Mouse (Mus musculus) gonadal fat pad, adult 2 months (tissue): ENCODE measurements at regions not wholly inside any gene's neighbourhood (a gene's known extent, or its start where the extent isn't known, plus 50 kb on each side); places are given as distances from the start of the nearest gene placed in this dataset.
"Not testable (repeated sequence)": the region's sequence is repeated elsewhere in the genome, so short reads cannot be mapped to it uniquely, and the experiment has no call there.

Source experiments
- DNase-seq: peaks from one replicate; pipeline ENCODE4 v3.0.0-alpha.2; 2012; ENCODE audit warnings: low read depth

- not testable (repeated sequence) for DNase-seq
These were observed 112.1 kb upstream of the Sipa1l1 start for GRCm38 (mm10) chr12:82056782-82057611.

DNA sequence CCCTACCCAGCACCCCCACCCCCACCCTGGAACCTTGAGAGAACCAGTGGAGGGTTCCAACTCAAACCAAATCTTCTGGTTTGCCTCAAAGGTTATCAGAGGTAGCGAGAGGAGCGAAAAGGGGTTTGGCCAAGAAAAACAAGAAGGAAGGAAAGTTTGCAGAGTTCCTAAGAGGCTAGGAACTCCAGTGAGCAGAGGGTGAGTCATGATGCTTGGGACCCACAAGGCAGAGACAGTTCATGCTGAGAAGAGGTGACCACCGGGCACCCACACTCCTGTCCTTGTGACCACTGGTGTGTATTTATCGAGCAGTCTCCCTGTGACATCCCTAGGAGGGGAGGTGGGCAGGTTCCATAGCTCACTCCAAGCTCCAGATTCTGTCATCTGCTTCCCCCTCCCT is 104.1 kb upstream of the Sipa1l1 start:
- no peak for DNase-seq

- DNase-seq = no peak
These were observed 102.3 kb upstream of the Sipa1l1 start for GRCm38 (mm10) chr12:82066860-82067259.

DNA sequence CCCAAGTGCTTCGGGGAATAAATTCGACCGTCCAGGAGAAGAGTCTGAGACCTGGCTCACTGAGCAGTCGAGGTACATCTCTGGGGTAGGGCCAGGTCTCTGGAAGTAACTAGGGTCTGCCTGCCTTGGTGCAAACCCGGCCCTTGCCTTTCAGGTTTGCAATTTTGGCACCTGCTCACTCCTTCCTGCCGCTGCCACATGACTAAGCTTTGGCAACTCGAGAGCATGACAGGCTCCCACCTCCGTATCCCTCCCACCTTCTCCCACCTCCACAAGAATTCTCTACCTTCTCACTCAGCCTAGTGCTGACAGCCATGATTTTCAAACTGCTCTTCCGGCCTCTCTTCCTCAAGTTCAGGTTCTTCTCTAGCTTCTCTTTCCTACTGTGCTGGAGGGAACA is 99.5 kb upstream of the Sipa1l1 start:
- DNase-seq = no peak

DNA sequence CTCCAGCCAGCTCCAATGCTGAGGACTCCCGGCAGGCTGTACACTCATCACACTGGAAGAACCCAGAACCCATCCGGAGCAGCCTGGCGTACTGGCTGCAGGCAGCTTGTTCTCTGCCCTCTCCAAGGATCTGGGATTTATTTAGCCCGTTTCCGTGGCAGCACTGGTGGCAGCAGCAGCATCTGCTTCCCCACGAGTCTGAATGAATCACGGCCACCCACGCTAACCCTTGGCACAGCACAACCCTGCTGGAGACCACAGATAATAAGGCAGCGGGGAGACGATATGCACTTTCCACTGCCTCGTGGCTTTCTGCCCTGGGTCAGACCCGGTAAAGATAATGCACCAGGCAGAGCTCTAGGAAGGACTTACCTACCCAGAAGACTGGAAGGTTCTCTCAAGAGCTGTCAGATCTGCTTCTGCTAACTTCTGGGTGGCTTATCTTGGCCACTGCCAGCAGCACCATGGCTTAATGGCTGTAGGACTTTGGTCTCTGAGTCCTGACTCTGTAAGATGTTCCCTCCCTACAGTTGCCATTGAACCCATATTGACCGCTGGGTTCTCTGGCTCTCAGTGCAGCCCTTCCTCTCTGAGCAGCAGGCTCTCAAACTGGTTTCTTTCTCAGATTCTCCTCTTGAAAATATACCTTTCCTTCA is 96.2 kb upstream of the Sipa1l1 start:
- DNase-seq = no peak

GRCm38 (mm10) chr12:82075479-82076221 is 93.5 kb upstream of the Sipa1l1 start:
- DNase-seq = no peak

DNA sequence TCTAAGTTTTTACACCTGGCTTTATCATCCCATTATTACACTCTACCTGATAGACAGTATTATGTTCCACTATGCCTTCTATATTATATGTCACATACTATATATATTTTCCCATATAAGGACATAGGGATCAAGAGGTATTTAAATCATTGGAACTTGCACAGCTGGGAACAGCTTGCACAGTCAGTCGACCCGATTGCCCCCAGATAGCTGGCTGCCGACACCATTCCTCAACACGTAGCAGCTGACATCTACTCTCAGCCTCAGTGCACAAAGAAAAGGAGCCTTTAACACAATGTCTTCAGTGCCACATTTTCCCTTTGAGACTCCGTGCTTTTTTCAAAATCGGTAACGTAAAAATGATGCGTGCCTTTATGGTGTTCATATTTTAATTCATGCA is 92.4 kb upstream of the Sipa1l1 start:
- no peak for DNase-seq

- no peak for DNase-seq
These were observed 91.2 kb upstream of the Sipa1l1 start for GRCm38 (mm10) chr12:82077945-82078344.

GRCm38 (mm10) chr12:82078740-82079139 is 90.4 kb upstream of the Sipa1l1 start:
- DNase-seq = peak; percentile 56

GRCm38 (mm10) chr12:82080196-82080880 is 88.8 kb upstream of the Sipa1l1 start:
- DNase-seq = no peak

GRCm38 (mm10) chr12:82082596-82082995 is 86.5 kb upstream of the Sipa1l1 start:
- not testable (repeated sequence) for DNase-seq

DNA sequence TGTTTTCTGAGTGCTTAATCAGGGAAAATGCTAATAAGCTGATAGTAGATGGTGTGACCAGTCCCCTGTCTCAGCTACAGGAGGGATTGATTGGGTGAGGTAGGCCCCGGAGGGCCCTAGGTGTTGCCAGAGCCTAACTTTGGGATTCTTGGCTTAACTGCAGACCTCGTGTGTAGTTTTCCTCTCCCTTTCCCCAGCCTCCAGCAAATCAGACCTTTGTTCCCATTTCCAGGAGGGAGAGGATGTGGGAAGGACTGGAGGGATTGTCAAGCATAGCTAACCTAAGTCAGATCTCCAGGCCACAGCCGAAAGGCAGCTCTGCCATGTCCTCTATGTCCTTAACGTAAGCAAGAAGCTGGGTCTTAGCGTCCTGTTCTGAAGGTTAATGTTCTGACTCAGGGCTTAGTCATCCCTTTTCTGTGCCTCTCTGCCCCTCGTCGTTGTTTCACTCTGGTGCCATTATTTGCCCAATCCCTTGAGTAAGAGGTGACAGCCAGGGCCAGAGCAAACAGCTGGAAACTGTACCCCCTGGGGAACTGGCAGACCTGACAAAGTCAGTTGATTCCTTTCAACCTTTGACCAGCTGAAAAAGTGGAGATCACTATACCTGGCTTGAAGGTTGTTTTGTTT is 83.2 kb upstream of the Sipa1l1 start:
- peak; percentile 81 for DNase-seq

GRCm38 (mm10) chr12:82086441-82086840 is 82.7 kb upstream of the Sipa1l1 start:
- DNase-seq = no peak

DNA sequence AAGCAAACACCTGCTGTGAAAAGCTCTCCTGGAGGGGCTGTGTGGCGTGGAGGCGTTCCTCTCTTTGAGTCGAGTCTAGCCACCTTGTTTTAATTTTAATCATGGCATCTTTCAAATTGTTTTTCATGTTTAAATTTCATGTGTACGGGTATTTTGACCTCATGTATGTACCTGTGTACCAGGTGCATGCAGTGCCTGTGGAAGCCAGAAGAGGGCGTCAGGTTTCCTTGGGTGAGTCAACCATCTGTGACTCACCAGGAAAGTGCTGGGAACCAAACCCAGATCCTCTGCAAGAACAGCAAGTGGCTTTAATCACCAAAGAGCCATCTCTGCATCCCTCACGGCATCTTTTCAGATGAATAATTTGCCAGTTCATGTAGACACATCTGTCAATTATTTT is 79.8 kb upstream of the Sipa1l1 start:
- no peak for DNase-seq

DNA sequence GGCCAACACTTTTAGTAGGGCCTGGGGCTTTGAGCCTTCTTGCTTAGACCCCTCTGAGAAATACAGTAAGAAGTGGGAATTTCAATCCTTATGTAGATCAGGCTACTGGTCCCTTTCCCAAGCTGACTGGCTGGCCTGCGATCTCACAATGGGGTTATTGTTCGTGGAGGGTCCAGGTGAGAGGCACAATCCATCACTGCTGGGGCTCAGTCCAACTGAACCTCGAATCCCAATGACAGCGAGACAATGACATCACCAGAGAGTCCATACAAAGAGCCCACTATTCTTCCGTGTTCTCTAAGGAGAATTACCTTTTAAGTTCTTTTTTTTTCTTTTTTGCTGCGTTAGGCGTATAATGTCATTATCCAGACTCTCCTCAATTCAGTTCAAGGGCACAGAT is 75.8 kb upstream of the Sipa1l1 start:
- DNase-seq = no peak

GRCm38 (mm10) chr12:82095396-82095795 is 73.7 kb upstream of the Sipa1l1 start:
- DNase-seq = no peak

GRCm38 (mm10) chr12:82097126-82097525 is 72.0 kb upstream of the Sipa1l1 start:
- DNase-seq = no peak

DNA sequence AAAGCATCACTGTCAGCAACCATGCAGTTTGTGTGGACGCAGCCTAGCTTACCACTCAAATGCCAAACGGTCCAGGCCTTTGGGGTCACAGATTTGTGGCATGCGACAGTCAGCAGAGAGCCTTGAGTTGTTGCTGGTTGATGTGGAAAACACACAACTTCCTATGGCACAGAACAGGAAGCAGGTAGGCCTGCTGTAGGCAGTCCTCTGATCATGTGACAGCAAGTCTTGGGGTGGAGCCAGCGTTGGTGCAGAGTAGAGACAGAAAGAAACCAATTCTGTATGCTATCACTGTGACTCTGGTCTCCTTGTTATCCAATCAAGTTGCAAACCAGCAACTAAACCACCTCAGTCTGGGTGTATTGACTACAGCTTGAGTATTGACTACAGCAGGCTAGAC is 71.5 kb upstream of the Sipa1l1 start:
- DNase-seq = no peak

DNA sequence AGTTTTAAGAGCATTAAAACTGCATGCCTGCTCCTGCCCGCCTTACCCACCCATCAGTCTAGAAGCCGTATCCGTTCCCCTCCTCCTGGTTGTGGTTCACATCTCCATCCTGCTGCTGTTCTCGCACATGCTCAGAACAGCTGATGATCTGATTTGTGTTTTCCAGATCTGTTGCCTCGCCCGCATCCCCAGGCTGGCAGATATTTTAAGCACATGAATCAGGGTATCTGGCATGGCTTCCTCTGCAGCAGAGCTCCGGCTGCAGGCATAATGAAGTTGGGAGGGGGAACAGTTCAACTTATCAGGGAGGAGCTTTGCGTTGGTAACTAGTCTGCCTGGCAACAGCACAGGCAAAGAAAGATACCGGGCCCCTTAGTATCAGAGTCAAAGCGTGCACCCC is 64.9 kb upstream of the Sipa1l1 start:
- DNase-seq = no peak

GRCm38 (mm10) chr12:82105184-82106031 is 63.7 kb upstream of the Sipa1l1 start:
- no peak for DNase-seq

DNA sequence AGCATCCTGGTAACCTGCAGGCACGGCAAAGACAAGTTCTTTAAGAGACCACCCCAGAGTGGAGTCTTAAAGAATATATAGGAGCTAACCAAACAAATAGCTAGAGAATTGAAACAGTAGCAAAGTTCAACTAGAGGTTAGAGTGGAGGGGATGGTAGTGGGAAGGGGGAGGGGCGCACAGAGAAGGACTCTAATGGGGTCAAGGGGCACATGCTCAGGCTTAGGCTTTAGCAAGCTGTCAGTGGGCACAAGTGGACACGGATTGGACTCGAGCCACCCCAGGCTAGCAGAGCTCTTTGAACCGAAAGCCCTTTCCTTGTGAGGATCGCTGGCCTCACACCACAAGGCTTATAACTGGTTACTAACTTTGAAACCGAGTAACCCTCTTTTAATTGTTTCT is 53.4 kb upstream of the Sipa1l1 start:
- no peak for DNase-seq
